Mouse (Mus musculus) gastrocnemius, postnatal 36 days (tissue): ENCODE data around the gene Gm20825. TPM values are rescaled to one million over a fixed set of nuclear protein-coding genes. Genes with fewer than 3 reads are reported as not detected.
"Not testable (repeated sequence)": the region's sequence is repeated elsewhere in the genome, so short reads cannot be mapped to it uniquely, and the experiment has no call there.

Experiments used
- DNase-seq, 2 experiments: peaks; one replicate each; pipeline ENCODE4 v3.0.0; 2022
- intact Hi-C: fragments of 180-260 bp; cut with DNase I; formaldehyde crosslinking; loops from one replicate; pipeline ENCODE4 v1.15.1; 2025
- long read RNA-seq, 2 experiments: library from polyadenylated mRNA; stranded (forward); transcript quantifications; one replicate each; pipeline ENCODE4 v2.0.0; 2021
- total RNA-seq, 2 experiments: library from RNA; stranded (reverse); gene quantifications; 2 replicates each; pipeline ENCODE4 v1.2.3; 2021

Gene Gm20825
- total RNA-seq = not detected
- long read RNA-seq, experiment 1 = 0 reads
- long read RNA-seq, experiment 2 = 0 reads

GRCm38 (mm10) chrY:8071407-8071806, at the start of gene Gm20825:
Gene Gm20825 (minus strand): TSS chrY:8071507.
- intact Hi-C loops, DNase-seq: not testable (repeated sequence)

Other genes starting within 250 kb of the Gm20825 start
- not detected for gene Gm29049, start 74.3 kb downstream of the Gm20825 start, total RNA-seq
- gene Gm20824, start 186.4 kb upstream of the Gm20825 start, total RNA-seq = not detected